In genomic region chr10:12573601-12574000, GRCm38 (mm10) we compare ENCODE assay signal across 8 mouse cellular contexts.
A peak's percentile ranks its signal among the peaks of the same experiment; 100 is the strongest.
DNase-seq lines count a peak whose midpoint lies in the region; ATAC-seq and TF ChIP-seq lines count a peak whose summit lies in the region.

No protein-coding gene starts in this region.

- TF ChIP-seq POLR2A in liver, adult 2 months (IDR thresholded peaks at IDR 0.05; ENCODE audit: extremely low read depth, insufficient read depth, low read length) = no peak

- WGBS in liver, adult 2 months = 52% methylated on average over 6 of the region's 6 CpGs

- no peaks in the 10 kb centered on the region for H3K4me1 ChIP-seq in liver, adult 2 months (ENCODE audit: control insufficient read depth, insufficient read depth, low read length)

- TF ChIP-seq CTCF in gastrocnemius, adult 2 months (IDR thresholded peaks at IDR 0.05) = no peak
- TF ChIP-seq CTCF in liver, adult 2 months (IDR thresholded peaks at IDR 0.05; ENCODE audit: low read depth, low read length) = no peak

- peak; percentile 40 for DNase-seq in gastrocnemius, adult 2 months
- DNase-seq in gastrocnemius, postnatal 10 days = no peak
- DNase-seq in ES-CJ7 (ENCODE audit: low read depth, low spot score) = peak; percentile 10
- peak; percentile 13 for DNase-seq in gastrocnemius, postnatal 14 days
- peak; percentile 18 for DNase-seq in liver, adult 2 months (ENCODE audit: extremely low read depth, low read depth, low spot score)
- DNase-seq in left cerebral cortex, postnatal 14 days (ENCODE audit: low spot score in 2 of 2) = no peak
- DNase-seq in ovary, adult 18-20 months (ENCODE audit: low spot score) = no peak

- intact Hi-C loops in gastrocnemius, adult 2 months (cut with DNase I) = no loop called here
- intact Hi-C loops in gastrocnemius, postnatal 14 days (cut with DNase I; ENCODE audit: low total_unique reads) = no loop called here
- intact Hi-C loops in left cerebral cortex, postnatal 14 days (cut with DNase I) = no loop called here

- H3K4me3 ChIP-seq in gastrocnemius, adult 2 months = no peak overlapping the region
- H3K4me3 ChIP-seq in liver, adult 2 months (ENCODE audit: insufficient read depth, low read depth, low read length) = no peak overlapping the region

- no peaks in the 10 kb centered on the region for H3K27me3 ChIP-seq in liver, adult 2 months (ENCODE audit: control insufficient read depth, insufficient read depth, low read length)

- no peak overlapping the region for H3K27ac ChIP-seq in gastrocnemius, adult 2 months
- H3K27ac ChIP-seq in liver, adult 2 months (replicated peaks; ENCODE audit: insufficient read depth, low read depth, low read length) = no peak overlapping the region

- no peak for ATAC-seq in erythroid progenitor cell, adult 5-6 weeks (replicated peaks; ENCODE audit: low FRiP score, poor library complexity, severe bottlenecking)

- H3K36me3 ChIP-seq in liver, adult 2 months (ENCODE audit: control insufficient read depth, insufficient read depth, low read length) = no peaks in the 10 kb centered on the region

- no peaks in the 10 kb centered on the region for H3K79me2 ChIP-seq in liver, adult 2 months (ENCODE audit: control insufficient read depth, insufficient read depth, low read length)

- no peak overlapping the region for H3K9ac ChIP-seq in liver, adult 2 months (ENCODE audit: low read depth, low read length)

Comparison
In these comparisons a context has a peak if more than half of its experiments do, and no peak if none do; other contexts are left out.
1. DNase-seq: peak in gastrocnemius, adult 2 months (single experiment), ES-CJ7 (single experiment), gastrocnemius, postnatal 14 days (single experiment) and liver, adult 2 months (single experiment); none in gastrocnemius, postnatal 10 days (single experiment), left cerebral cortex, postnatal 14 days (0 of 2) and ovary, adult 18-20 months (single experiment).